Mouse (Mus musculus) cerebellum, adult (tissue): Measurements from ENCODE around the gene Ublcp1.
A peak's percentile ranks its signal among the peaks of the same experiment; 100 is the strongest.

Experiments used
- ATAC-seq: cut with Nextera tagmentation; 2 replicates; pipeline ENCODE4 v1.9.2; 2017; ENCODE audit warnings: mild to moderate bottlenecking, moderate library complexity, mixed read lengths; ENCODE audit not compliant: insufficient number of reproducible peaks, low FRiP score, low TSS enrichment

Gene Ublcp1

DNA sequence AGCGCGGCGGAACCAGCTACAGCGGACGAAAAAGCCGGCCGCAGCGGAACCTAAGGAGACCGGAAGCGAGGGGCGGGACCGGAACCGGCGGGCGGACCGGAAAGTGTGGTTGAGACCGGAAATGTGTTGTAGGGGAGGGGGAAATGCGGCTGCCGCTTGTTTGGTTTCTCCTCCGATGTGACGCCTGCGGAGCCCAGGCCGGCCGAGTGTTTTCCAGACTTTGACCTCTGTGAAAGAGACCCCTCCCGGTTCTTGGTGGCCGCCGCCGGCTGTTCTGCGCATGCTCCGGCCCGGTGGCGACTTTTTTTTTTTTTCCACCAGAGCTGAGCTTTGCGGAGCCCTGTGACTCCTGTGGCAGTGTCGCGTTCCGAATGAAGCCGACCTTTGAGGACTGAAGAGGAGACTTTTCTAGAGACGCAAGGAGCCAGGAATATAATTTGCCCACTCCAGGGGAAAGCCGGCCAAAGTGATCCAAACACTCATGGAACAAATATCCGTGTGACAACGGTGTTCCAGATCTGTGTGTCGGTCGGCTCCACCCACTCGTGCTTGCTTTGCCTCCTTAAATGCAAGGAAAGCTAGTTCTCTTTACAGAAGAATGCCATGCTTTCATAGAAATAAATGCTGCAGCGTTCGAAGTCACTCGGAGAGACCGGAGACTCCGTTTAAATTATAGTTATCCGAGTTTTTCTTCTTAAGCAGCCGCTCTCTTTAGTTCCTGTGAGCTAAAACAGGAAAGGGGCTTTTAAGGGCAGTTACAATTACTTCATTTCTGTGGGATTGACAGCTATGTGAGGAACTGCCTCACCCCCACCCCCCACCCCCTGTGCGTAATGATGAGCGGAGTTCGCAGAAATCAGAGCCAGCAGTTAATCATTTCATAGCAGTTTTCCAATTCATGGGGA lies at the start of gene Ublcp1:
Gene Ublcp1, minus strand, starts transcription at position 67 of the 905 bp plus-strand sequence.
- ATAC-seq, result peak; percentile 95

DNA sequence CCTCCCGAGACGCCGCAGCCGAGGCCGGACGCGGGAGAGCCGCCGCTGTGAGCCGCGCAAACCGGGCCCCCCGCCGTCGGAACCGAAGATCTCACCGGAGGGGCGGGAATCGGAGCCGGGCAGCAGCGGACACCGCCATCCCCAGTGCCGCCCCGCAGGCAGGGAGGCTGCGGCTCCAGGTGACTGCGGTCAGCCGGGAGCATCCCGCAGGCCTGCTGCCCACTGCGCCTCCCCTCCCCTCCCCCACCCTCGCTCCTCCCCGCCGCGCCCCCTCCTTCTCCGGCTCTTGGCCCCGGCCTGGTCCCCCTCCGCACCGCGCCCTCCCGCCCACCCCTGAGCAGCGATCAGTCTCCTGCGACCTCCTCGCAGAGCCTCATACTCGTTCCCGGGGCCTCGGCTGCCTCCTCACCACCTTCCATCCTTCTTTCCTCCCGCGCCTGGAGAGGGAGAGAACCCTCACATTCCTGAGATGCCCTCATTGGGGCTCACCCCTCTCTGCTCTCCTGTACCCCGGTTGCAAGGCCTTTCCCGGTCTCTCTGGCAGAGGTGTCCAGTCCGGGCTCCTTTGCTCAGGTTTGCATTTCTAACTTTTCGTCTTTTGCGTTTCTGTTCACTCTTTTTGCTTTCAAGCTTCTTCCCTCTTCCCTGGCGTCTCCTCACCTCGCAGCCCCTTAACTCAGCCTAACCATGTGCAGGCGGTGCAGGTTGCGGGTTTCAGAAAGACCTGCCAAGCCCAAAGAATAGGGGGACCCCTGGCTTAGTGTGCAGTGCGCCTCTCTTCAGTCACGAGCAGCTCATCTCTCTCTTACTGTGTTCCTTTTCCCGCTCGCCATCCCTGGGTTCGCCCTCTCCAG lies 49.0 kb upstream of the Ublcp1 start:
- ATAC-seq, result peak; percentile 38

DNA sequence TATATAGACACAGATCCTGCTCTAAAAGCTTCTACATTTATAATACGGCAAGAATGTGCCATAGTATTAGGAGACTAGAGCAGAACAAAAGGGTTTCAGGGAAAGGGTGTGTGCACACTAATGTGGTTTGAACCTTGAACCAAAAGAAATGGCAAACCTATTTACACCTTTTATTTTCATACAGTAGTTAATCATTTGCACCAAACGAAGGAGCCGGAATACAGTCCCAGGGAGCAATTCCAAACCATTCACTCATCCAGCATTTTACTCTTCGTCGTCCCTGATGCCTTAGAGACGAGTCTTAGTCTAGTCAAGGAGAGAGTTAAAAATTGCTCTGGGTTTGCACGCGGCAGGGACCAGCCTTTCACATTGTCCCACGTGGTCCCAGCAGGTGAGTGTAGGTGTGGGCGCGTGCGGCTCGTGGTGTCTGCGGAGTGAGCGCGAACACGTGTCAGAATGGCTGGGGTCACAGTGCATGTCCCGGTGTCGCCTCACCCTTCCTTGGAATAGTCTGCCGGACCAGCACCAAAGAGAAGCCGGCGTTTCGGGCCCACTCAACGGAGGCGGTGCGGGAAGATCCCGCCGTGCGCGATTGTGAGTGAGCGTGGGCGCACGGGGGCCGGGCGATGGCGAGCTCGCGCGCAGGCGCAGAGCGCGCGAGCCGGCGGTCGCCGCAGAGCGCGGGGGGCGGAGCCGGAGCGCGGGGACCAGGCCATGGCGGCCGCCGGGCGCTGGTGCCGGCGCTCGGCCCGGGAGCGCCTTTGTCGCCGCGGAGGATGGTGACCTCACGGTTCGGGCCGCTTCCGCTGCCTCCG lies 48.2 kb upstream of the Ublcp1 start, which contains the start of gene Rnf145:
Gene Rnf145, plus strand, starts transcription at position 684 of the 815 bp plus-strand sequence.
- peak; percentile 75 for ATAC-seq

DNA sequence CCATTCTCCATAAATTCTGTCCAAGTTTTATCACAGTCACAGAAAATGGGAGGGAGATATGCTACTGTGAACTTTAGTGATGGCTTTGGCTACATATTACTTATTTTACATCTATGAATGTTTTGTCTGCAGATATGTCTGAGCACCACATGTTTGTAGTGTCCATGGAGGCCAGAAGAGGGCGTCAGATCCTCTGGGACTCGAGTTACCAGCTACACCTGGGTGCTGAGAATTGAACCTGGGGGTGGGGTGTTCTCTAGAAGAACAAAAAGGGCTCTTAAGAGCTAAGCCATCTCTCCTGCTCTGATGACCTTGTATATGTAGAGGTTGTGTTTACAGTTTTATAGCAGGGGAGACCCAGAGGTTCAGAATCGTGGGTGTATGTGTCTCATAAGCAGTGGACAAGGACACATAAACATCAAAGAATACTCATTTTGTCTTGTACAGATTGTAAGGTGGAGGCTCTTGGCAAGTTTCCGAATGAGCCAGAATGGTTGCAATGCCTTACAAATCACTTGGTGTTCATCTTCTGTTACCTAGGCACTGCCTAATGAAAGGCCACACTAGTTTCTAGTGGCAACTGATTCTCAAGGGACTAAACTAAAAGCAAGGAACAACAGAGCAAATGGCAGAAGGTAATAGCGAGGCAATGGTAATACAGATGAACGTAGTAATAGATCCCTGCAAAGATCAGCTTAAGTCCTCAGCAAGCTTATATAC lies 47.4 kb upstream of the Ublcp1 start:
- no peak for ATAC-seq

DNA sequence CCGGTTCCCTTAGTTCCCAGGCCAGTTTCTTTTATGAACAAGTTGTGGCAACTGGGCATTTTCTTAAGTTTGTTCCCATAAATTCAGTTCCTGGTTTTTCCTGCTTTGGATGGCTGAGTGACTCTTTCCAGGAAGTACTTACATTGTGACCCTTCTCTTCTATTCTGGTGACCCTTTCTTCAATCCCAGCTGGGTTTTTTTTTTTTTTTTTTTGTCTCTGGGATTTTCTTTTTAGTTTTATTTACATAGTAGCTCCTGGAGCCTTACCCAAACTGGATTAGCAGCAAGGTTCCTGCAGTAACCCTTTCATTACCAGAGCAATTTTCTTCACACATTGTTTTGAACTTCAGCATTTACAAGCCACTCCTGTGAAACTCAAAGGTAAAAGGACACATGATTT lies 46.1 kb upstream of the Ublcp1 start:
- ATAC-seq, result no peak

DNA sequence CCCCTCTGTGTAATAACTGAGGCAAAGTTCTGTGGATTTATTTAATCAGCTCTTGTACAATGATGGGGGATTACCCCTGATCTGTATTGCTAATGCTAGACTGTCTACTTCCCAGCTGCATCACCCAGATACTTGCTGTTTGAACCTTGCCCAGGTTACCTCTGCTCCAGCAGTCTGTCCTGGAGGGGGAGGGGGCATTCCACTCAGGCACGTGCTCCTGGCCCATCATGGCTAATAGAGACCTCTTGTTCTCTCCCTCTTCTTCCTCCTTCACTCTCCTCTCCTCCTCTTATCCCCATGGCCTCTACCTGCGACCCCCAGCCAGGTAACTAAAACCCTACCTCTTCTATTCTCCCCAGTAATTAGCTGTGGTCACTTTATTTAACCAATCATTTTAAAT lies 44.4 kb upstream of the Ublcp1 start:
- no peak for ATAC-seq

DNA sequence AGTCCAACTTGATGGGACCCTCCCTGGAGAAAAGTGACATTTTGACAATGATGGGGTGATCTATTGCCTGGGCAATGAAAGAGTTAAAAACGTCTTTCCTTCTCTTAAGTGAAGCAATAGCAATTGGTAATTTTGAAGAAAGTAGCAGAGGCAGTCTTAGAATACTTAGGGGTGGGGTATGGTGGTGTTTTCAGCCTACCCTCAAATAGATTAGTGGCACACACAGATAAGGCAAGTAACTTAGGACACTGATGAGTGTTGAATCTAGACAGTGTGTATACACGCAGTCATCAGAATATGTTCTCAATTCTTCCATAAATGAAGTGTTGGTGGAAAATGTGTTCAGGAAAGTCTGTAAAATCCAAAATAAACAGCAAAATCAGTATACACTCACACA lies 42.7 kb upstream of the Ublcp1 start:
- no peak for ATAC-seq

DNA sequence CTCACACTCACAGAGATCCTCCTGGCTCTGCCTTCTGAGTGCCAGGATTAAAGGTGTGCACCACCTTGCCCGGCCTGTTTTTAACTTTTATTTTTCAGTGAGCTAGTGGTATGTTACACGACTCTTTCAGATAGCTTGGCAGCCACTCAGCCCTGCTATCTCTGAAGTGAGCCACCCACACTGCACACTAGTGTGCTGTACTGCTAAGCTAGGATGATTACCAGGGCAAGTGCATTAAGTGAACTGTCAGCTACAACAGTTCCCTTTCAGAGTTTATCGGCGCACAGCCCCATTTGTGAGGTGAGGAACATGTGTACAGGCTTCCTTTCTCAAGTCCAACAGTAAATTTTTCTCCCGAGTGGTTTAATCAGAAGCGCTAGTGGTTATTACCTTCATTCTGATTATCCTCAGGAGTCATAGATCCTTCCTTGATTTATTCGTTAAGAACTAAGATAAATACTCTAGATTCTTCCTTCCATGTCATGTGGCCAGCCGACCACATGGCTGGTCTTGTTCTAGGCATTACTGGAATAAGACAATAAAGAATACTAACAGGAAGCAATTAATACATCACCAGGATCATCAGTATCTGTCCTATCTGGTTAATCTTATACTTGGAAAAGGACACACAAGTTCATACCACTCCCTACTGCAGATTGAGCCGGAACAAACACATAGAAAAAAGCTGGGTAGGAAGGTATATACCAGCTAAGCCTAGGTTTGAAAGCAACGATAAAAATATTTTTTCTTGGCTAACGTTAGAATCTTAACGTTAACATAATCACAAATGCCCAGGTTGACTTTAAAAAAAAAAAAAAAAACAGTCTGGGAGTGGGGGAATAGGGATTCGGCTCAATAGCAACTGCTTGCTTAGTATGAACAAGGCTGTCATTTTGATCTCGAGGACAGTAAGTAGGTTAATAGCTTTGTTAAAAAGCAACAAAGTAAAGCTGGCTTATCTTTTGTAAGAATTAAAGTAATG lies 42.0 kb upstream of the Ublcp1 start:
- ATAC-seq, result no peak

DNA sequence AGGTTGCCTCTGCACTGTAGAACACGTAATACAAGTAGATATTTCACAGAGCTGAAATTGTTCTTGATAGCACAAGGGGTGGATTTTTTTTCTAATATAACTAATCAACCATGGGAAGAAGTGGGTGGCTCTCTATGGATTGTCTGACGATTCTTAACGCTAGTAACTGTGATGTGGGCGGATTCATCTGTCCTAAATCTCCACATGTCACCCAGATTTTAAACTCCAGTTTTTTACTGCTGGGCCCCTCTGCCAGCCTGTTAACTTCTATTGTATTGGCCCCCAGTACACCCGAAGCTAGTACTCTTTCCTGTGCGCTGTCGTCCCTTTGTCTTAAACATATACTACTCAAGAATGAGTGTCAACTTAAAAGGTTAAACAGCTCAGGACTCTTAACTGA lies 40.1 kb upstream of the Ublcp1 start:
- no peak for ATAC-seq

DNA sequence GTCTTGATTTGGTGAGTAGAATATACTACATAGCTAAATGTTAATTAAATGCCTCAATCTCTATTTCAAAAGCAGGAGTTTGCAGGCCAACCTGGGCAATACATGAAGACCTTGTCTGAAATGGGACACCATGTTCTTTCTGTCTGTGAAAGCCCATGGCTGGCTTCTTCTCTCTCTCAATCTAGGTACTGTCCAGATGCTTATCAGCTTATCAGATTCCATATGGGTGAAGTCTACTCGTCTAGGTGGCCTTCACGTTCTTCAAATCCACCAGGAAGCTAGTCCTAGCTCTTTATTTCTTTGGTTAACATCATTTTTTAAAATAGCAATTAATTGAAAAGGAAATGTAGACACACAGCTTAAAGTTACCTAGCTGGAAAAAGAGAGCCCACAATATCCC lies 39.6 kb upstream of the Ublcp1 start:
- no peak for ATAC-seq

DNA sequence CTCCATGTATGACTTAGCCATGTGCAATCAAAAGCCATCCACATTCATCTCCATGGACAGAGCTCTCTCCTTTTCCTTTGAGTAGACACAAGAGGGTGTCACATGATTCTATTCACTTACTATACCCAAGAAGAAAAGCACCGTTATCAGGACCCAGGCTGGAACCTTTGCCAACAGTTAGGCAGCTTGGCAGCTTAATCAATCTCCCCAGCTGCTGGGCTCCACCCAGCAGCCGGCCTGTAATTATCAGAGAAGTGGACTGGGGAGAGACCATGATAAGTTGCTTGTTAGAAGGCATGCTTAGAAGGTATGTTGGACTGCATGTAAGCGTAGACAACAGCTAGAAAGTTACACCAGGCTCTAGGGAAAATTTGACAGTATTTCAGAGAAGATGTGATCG lies 38.6 kb upstream of the Ublcp1 start:
- ATAC-seq, result no peak

DNA sequence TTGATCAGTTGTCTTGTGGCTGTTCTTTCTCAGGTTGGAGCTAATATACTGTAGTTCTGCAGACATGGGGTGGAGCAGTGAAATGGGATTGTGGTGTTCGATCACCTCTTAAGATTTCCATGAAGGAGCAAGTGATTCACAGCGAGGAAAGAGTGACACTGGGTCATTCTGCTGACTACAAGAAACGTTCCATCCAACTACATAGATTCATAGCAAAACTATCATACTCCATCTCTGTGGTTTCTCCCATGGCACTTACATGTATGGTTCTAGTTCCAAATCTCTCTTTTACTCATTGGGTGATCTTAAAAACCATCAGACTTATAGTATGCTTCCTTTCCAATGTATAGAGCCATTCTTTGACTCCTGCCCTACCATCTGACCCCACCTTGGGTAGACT lies 34.5 kb upstream of the Ublcp1 start:
- ATAC-seq, result no peak

DNA sequence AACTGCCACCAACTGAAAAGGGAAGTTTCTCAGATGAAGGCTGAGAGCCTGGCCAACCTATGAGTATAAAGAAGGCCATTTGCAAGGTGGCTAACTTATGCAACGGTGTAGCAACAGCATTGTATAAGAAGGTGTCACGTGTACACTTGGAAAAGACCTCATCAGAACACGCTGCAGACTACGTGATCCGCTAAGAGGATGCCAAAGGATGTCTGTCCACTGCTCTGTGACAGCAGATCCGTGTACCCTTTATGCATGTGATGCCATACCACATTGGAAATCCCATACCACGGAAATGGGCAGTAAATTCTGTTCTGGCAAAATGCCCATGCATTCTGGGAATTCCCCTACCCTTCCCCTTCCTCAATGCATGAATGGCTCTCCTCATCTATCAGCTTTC lies 33.8 kb upstream of the Ublcp1 start:
- ATAC-seq, result no peak

DNA sequence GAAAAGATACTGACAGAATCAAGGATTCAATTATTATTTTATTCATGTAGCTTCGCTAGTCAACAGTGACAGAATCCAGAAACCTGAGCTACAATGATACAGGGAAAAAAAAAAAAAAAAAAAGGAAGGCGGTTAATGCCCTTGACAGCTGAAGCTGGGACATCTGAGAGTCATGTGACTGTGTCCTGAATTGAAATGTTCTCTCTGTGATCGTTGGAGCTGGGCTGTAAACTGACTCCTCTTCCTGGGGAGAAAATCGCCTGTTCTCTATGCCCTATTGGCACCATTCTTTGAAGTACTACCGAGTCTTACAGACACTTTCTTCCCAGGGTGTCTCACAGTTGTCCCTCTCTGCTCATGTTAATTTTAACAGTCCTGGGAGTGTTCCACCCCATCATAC lies 32.6 kb upstream of the Ublcp1 start:
- no peak for ATAC-seq

DNA sequence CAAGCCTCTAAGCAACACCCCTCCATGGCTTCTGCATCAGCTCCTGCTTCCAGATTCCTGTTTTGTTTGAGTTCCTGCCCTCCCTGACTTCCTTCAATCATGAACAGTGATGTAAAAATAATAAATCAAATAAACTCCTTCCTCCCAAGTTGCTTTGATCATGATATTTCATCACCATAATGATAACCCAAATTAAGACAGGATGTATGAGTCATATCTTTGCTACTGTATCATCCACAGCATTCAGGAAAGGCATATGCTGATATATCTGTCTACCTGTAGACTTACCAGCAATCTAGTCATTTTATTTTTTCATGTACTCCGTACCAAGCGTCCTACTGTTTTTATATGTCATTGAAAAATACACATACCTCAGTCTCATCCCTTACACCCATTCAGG lies 31.2 kb upstream of the Ublcp1 start:
- ATAC-seq, result no peak

DNA sequence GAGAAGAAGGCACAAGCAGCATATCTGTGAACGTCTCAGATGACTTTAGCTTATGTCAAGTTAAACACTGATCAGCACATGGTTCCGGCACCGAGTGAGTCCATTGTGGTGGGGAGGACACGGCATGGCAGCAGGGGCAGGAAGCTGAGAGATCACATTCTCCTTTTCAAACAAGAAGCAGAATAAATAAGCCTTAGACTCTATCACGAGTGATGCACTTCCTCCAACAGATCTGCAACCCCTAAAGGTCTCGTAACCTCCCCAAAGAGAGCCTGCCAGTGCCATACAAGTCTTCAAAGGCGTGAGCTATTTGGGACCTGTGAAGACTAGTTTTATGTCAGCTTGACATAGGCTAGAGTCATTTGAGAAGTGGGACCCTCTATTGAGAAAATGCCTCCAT lies 30.7 kb upstream of the Ublcp1 start:
- ATAC-seq, result no peak

DNA sequence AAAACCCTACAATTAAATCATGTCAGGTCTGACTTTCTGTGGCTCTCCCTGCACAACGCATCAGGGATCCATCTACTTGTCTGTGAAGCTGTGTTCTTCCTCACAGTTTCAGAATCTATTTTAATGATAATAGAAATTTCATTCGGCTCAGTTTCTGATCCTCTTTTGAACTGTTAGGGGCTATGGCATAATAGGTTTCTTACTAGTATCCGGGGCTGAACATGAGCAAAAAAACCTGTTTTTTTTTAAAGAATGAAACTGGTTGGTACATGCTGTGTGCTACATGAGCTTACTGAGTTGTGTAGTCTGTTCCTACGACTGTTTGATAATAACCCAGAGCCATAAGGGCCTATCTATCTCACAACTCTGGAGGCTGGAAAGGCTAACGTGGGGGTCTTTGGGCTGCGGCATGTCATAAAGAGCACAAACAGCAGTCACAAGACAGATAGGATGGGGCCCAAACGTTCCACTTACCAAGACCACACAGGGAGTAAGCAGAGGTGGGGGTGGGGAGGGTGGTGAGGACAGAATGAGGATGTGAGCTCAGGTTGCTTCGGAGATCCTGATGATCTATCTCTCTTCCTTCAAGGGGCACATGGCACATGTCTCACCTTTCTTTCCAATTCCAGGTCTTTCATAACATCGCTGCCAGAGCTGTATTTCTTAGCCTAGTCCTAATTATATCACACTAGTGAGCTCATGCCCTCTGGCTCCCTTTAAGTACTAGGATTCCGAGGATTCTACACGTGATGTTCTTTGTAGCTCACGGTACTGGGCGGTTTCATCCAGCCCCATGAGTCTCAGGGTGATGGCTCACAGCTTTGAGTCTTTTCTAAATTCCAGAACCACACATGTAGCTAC lies 28.3 kb upstream of the Ublcp1 start:
- ATAC-seq, result no peak

DNA sequence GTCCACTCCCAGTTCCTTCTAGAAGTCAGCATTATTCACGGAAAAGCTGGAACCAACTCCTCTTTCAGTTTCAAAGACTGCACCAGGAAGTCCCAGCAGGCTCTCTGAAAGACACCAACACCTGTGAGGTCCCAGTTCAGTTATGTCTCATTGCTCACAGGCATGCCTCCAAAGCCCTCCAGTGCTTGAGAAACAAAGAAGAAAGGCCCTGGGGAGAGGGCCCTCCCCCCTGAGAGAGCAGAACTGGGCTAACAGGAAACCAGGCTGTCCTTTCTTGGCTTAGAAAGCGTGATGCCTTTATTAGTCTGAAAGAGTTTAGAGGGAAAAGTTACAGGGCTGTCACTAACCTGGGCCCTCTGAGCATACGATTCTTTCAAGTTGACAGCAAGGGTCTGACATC lies 25.9 kb upstream of the Ublcp1 start:
- no peak for ATAC-seq
